Mouse (Mus musculus) cerebellum, adult 9-10 months (tissue): ENCODE results near the gene Pih1h3b.

ENCODE experiments used
- DNase-seq: peaks from one replicate; pipeline ENCODE4 v3.0.0; 2022

The Pih1h3b gene

DNA sequence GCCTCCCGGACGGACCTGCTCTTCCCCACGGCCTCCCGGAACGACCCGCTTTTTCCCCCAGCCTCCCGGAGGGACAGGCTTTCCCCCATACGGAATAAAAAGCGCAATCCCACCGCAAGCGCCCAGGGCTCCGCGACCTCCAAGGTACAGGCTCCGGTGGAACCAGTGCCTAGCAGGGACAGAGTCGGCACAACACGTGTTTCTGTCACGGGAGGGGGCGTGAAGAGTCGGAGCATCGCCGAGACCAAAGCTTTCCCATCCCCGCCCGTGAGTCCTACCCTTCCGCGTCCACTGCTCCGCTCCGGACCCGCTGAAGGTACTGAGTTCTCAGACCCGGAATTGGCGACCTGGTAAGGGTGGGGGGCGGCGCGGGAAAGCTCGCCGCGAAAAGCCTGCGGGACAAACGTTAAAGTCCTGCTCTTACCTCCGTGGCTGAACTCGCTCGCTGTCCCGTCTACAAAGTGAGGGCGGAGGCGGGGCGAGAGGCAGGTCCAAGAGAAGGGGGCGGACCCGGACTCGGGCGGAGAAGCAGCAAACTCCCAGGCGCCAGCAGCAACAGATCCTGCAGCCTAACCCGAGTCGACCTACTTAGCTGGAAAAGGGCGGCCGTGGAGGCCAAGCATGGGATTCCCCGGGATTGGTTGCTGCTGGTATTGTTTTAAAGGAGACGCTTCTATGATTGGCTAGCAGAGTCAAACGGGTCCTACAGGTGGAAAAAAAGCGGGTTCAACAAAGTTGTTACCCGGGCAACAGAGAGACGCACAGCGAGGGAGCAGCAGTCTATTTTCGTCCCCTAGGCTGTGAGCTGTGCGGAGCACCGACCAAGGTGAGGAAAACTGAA is at the start of gene Pih1h3b, which contains the start of gene Nup62cl:
TSS of gene Pih1h3b (plus strand) at position 745 of the 841 bp plus-strand sequence.
TSS of gene Nup62cl (minus strand) at position 578 of the 841 bp plus-strand sequence.
- DNase-seq = peak; percentile 6

DNA sequence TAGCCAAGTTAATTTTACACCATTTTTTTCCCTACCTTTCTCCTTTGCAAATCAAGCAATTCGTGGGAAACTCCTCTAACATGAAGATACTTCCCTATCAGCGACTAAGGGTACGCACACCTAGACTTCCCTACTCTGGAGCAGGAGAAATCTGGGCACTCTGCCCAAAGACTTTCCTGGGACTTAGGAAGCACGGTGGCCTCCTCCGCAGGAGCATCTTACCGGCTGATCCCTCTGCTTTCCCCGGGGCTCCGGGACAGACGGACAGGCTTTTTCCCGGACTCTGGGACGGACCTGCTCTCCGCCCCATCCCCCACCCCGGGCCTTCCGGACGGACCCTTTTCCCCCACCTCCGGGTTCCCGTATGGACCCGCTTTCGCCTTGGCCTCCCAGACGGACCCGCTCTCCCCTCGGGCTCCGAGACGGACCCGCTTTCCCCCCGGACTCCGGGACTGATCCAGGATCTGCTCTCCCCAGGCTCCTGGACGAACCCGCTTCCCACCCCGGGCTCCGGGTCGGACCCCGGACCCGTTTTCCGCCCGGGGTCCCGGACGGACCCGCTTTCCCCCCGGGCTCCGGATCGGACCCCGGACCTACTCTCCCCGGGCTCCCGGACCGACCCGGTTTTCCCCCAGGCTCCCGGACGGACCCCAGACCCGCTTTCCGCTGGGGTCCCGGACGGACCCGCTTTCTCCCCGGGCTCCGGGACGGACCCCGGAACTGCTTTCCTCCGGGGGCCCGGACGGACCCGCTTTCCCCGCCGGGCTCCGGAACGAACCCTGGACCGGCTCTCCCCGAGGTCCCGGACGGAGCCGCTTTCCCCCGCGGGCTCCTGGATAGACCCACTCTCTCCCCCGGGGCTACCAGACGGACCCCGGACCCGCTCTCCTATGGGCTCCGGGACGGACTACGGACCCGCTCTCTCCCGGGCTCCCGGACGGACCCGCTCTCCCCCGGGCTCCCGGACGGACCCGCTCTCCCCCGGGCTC is 1.5 kb upstream of the Pih1h3b start:
- DNase-seq = no peak

DNA sequence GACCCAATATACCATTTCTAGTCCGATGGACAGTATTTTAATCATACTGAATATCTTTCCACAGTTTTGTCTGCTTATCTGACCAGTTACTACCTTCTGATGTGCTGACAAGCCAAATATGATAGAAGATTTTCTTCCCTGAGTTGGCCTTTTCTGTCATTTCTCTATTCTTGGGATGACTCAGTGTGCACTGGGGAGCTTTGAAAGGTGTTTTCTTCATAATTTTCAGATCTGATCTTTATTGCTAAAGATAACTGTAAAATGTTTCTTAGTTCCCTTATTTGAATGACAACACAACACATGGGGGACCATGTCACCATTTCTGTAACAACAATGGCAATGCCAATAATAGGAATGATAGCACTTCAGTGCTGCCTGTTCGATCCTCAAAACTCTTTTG is 19.9 kb downstream of the Pih1h3b start:
- DNase-seq = no peak

DNA sequence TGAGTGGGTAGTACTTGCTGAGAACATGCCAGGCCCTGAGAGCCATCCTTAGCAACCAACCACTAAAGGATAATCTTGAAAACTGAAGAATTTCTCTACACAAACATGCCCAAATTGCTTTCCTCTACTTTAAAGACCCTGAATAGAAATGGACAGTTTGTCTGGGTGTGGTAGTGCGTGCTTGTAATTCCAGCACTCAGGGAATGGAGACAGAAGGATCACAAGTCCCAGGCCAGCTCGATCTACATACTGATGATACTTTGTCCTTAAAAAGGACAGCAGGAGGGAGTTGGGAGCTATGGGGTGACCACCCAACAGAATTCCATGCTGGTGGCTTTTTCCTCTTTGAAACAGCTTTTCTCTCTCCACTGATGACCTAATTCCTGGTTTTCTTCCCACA is 31.4 kb downstream of the Pih1h3b start:
- no peak for DNase-seq
